Mouse (Mus musculus) fat pad, adult 2 months (tissue): ENCODE data around the gene Bbx.

Experiments used
- DNase-seq: peaks from one replicate; pipeline ENCODE4 v3.0.0-alpha.2; 2011; ENCODE audit warnings: low read depth, low spot score; ENCODE audit errors: extremely low read depth

Gene Bbx

DNA sequence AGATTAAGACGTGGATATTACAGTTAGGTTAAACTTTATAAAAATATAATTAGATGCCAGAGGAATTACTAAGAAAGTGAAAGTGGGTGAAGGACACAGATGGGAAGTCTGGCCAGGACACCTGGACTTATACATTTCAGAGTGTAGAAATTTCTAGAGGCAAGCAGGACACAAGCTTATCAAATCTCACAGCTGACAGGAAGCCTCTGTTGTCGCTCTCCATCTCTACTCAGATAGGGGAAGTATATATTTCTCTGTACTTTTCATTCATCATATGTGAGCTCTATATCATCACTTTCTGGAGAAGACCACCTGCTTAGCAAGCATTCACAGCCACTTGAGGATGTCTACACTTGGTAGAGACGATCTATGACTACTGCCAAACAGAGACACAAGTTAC, 113.9 kb downstream of the Bbx start:
- no peak for DNase-seq

DNA sequence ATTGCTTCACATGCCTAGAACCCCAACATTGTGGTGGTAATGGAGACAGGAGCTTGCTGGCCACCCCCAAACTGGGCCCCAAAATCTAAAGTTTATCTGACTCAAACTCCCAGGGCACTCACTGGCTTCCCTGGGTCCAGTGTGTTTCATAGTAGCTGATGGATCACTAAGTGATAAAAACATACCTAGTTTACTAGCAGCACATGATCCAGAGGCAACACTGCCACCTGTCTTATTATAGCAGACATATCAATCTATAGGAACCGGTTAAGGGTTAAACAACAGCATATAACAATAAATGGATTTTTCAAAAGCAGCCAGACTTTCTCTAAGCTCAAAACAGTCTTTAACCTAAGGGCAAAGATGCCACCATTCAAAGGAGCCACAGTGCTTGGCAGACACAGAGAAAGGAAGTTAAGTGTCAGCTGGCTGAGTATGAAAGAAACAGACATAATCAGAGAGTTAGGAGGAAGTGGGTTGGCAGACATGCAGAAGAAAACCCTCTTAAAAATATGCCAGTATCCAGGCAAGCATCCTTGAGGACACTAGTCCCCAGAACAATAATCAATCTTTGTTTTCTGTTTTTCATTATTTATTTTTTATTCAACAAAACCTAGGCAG, 116.7 kb downstream of the Bbx start:
- DNase-seq: no peak

DNA sequence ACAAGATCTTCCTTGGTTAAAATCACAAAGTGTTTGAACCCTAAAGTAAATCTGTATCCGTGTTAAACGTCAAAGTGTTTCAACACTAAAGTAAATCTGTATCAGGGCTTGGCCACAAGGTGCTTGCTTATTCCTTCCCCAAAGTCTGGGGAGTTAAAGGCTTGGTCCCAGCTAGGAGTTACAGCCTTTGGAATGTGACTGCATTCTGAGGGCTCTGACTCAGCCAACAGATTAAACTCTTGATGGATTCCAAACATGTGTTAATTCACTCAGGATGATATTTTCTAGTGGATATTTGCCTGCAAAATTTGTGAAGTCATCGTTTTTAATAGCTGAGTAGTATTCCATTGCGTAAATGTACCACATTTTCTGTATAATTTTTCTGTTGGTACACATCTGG, 120.6 kb downstream of the Bbx start:
- DNase-seq: no peak

DNA sequence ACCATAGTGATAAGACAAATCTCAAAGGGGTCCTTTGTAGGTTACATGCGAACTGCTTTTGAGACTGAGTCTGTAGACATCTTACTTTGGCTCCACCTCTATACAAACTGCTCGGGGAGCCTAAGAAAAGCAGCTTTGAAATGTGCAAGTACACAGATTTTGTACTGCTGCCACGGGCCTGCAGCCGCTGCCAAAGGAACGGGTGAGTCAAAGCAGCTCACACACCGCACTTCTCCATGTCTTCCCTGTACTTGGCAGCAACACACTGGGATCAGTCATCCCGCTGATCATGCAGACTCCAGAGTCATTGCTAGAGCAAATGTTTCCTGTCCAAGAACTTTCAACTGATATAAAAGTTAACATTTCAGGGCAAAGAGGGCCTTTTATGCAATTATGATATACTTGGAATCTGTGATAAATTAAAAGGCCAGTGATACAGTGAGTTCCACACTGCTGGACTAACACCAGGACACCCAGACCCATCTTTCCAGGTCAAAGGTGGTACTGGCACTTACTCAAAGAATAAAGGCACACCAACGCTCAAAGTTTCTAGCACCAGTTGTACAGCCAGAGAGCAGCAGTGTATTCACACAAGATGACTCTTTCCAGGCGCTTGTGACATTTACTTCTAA, 122.7 kb downstream of the Bbx start:
- peak; percentile 43 for DNase-seq

DNA sequence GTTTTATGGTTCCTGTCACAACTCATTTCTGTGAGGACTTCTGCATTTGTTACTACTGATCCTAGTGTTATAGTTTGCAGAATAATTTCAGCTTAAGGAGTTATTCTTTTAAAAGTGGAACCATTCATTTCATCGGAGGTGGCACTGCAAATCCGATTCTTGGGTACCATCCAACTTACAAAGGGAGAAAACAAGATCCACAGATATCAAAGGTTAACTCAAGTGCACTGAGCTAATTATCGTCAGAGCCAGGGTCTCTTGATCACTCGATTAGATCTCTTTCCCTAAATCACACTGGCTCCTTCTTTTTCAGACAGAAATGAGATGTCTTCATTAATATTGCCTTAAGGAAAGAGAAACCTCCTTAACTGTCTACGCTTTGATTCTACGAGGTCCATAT, 123.9 kb downstream of the Bbx start:
- DNase-seq: no peak

DNA sequence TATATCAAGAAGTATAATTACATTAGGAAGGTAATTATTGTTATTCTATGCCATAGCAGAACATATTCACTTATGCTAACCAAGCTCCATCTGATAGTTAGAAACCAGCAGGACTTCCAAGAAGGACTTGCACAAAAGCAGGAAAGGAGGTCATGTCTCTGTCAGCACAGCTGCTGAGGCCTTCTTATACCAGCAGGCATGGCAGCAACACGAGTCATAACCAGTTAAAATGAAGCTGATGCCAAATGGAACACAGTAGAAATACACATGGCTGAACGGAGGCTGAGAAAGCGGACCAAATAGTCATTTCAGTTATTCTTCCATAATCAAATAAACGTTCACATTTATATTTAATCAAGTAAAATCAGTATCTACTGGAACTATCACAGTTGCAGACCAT, 125.0 kb downstream of the Bbx start:
- no peak for DNase-seq

DNA sequence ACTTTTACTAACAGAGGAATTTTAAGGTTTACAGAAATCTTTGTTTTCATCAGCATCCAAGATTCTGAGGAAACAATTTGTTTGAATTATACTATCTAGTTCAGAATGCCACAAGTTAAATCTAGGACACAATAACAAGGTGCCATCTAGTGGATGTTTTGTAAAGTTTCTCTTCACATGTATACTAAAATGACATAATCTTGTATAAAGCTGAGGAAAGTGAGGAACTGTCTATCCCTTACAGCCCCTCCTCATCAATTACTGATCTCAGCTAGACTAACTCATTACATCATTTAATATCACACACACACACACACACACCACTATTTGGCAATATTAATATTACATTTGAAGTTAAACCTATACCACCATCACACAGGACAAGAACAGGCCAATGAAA, 125.5 kb downstream of the Bbx start:
- no peak for DNase-seq

DNA sequence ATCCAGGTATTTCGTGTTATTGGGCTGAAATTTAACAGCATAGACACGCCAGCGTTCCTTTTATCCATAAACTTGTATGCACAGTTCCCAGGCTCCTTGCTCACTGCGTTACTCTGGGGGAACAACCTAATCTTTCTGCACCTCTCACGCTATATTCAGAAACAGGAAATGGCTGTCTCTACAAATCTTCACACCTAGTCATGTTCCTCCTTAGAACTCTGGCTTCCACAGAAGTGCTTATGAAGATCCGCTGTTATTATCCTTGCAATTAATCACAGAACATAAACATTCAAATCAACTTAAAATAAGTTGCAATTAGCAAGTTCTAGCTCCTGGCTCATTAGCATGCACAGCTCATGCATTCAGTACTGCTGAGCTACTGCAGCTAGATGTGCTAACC, 127.0 kb downstream of the Bbx start:
- no peak for DNase-seq

DNA sequence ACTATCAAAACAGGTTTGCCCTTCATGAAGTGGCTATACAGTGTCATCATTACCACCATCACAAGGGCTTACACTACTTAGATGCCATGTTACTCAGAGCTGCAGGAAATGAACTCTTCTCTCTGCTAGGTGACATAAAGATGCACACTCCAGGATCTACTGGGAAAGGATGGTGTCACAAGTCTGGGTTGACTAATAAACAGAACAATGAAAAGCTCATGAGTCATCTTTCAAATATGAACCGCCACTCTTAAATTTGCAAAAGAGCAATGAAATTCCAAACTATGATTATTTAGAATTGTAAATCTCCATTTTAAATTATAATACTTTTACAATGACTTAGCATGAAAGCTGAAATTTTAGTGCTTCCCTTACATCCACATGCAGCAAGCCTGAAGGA, 129.6 kb downstream of the Bbx start:
- no peak for DNase-seq

DNA sequence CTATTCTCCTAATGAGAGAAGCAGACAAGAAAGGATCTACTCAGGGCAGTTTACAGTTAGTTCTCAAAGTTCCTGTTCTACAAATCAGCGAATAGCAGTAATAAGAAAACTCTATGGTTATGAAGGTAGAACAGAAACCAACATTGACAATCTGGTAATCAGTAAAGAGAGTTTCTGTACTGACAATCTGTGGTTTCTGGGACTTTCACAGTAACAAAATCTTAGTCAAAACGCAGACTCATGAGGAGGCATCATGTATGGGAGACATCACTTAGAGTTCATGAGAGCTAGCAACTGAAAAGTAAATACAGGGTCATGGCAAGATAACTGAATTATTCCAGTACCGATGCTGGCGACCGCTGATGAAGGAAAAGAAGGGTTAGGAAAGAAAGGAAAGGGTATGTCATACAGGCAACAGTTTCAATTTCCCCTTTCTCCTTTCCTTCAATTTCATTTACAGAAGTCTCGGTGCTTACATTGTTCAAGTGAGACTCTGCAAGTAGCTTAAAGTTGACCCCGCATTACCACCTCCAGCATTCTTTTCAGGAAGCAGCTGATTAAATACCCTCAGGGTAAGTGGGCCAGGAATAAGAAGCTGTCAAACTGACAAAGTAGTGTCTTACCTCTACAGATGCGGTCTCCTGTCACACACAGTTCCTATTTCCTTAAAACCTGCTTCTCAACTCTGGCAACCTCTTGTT, 133.3 kb downstream of the Bbx start:
- no peak for DNase-seq

DNA sequence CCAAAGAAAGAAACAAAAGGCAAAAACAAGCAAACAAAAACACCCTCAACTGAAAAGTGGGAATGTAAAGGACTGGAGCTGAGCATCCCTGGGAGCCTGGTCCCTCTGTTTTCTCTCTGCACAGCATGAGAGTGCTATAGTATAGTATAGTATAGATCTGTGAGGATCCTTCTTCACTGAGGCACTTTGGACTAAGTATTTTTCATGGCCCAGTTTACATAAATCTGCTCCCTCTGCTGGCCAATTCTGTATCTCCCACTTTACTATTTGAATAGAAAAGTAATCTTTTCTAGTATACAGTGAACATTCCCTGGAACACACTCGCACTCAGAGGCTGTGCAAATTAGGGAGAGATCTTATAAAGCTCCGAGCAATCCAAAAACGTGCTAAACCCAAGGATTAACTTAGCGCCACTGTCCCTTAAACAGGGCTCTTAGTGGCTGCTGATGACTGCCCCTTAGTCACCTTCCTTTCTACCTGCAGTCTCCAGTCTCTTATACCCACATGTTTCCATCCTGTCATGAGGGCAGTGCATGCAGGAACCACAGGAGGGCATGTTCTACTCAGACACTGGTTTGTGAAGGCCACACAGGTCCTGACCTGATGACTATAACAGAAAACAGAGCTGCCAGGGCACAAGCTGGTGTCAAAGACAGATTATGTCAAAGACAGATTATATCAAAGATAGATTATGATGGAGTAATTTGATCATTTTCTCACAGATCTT, 138.5 kb downstream of the Bbx start:
- no peak for DNase-seq

DNA sequence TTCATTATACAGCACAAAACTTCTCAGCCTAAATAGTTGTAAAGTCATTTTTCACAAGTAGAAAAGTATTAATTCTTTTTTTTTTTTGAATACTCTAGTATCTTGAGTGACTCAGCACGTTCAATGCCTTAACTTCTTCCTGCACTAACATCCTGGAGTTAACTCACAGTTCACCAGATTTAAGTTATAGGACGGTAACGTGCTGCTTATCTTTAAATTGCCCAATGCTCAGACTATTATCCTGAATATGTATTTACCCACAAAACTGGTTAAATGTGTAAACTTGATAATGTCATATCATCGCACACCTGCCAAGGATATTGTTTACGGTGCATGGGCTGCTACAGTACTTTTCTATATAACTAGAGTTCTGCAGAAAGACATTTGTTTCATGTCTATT, 139.4 kb downstream of the Bbx start:
- DNase-seq: no peak

DNA sequence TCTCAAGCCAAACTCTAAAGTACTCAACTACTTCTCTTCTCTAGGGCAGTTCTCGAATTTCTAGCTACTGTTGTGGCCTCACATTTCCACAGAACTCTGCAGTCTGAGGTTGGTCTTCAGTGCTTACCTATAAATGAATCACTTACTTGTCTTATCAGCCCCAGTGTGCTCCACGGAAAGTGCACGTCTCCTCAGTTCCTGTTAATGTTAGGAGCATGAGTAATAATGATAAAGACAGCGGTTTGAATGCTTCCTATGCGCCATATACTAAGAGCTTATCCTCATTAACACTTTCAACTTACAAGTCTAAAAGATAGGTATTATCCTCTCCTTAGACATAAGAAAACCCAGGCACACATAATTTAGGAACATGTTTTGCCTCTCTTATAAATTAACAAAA, 142.4 kb downstream of the Bbx start:
- DNase-seq: no peak

DNA sequence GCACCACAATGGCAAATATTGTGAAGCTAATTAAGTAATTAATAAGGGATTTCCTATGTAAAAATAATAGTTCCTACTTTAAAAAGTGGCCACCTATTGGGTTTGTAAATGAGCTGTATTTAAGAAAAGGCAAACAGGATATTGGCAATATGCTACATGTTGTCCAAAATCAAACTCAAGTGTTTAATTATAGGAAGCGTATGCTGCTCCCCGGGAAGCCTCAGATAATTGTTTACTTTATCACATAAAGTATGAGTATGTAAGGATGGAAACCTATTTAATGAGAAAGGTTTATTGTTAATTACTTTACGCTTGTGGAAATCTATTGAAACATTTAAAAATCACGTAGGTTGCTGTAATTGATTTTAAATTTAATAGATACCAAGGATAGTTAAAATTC, 159.4 kb downstream of the Bbx start:
- no peak for DNase-seq

DNA sequence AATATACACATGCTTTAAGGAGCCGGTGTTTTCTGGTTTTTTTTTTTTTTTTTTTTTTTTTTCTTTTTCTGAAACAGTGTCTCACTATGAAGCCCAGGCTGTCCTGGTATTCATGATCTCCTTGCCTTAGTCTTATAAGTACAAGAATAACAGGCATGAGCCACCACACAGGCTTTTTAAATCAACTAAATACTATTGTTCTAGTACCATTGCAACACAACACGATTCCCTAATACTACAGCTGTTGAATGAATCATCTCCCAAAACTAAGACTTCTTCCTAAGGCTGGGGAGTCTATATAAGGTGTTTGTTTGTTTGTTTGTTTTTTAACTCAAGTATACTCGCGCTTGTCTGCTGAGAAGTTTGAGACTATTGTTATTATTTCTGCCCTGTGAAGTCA, 169.5 kb downstream of the Bbx start:
- no peak for DNase-seq

DNA sequence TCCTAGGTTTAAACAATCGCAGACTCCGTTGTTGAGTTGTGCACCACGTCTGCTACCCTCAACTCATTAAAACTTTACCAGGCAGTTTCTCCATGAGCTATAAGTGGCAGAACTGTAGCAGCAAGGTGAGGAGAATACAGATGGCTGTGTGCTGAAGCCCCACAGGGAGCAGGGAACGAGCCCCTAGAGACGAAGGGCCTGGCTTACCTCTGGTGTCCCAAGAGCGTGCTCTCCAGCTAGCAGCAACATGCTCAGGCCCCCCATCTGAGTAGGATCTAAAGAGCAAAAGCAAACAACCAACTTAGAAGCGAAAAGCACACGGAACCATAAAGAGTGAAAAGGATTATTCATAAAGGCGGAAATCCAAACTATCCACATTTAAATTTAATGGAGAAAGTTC, 170.0 kb downstream of the Bbx start:
- DNase-seq: no peak

DNA sequence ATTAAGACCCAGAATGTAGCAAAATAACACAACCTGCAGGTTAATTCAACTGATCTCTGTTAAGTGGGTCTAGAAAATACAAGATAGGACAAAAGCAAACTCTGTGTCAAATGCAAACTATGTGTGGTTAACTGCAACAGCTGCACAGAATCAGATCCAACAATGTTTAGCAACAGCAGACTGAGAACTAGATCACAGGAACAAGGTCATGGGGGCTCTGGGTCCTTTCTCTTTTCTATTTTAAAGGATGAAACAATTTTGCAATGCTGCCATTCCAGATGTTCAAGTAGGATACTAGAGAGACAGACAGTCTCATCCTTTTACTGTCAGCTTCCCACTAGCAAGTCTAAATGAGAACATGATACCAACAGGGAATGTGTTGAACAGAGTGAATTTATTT, 170.4 kb downstream of the Bbx start:
- DNase-seq: no peak

DNA sequence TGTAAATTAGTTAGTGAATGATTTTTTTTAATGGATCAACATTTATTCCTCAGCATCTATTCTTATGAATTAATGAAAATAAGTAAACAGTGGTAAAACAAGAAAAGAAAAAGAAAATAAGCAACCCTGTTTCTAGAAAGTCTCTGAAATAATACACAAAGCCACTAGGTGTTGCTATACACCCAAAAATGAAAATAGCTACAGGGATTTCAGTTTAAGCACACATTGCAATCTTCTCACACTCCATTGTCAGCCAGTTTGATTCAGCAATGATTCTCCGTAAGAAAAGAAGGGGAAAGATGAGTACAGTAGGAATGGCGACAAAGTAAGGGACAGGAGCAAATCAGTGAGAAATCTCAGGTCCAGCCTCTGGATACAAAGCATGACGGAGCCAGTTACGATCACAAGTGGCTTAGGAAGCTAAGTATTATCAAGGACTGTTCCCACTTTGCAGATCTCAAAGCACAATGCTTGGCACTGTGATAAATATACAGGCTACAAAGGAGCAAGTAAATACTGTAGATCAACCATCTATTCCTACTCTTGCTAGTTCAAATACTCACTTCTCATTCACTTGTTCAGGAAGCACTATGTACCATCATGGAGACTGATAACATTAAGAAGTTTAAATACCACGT, 177.5 kb downstream of the Bbx start:
- DNase-seq: no peak

DNA sequence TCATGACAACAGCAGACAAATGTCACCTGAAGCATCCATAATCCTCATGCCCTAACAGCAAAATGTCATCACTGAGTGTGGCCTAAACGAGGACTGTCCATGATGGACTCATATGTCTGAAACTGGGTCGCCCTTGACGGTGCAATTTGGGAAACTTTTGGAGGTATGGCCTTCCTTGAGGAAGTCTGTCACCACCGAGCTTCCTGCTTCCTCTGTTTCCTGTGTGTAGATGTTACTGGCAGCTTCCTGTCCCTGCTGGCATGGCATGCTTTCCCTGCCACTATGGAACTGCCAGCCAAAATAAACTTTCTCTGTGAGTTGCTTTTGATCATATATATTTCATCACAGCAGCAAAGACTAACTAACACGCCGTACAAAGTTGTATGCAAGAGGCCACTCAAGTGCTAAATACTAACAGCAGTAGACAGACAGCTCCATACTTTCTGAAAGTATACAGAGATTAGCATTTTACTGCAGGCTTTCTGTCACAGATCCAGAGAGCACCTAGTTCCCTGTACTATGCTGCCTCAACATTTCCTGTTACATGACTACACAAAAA, 180.7 kb downstream of the Bbx start:
- DNase-seq: peak; percentile 74

DNA sequence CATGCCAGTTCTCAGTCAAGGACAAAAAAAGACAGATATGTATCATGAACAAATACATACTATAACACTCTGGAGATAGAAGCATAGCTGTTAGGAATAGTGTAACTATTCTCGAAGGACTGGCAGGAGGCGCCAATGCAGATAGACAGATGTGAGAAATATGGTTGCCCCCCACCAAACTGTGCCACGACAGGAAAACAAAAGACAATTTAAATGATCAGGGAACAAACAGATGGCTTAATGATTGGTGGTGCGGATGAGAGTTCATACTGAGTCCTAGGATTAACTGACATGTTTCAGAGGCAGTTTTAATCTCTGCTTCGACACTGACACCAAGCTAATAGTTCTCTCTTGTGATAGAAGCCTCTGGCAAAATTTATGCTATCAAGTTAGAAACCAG, 181.7 kb downstream of the Bbx start:
- DNase-seq: no peak

DNA sequence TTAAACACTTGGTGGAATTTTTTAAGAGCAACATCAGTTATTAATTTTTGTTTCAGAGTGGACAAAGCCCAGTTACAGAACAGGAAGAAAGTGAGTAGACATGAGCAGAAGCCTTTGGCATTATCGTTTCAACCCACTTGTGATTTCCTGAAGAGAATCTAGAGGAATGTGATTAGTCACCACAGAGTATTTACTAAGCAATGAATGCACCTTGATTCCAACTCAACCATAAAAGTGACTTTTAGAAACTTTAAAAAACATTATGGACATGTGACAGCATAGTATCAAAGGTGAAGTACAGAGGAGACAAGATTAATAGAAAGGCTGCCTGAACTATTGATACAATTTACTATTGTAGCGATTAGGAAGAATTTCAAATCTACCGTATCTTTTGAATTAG, 183.2 kb downstream of the Bbx start:
- no peak for DNase-seq
